Mouse (Mus musculus) Patski (cell line): ENCODE data around the gene Bicra. TPM values are rescaled to one million over a fixed set of nuclear protein-coding genes. Genes with fewer than 3 reads are reported as not detected.
A peak's percentile ranks its signal among the peaks of the same experiment; 100 is the strongest.

ENCODE experiments used
- ATAC-seq: fragments of 100-300 bp; one replicate; pipeline ENCODE4 v1.8.0; 2021
- CTCF ChIA-PET: fragments of 350-600 bp; sonication (Branson Sonifier 250); formaldehyde crosslinking; loops from one replicate; lab custom pipeline; 2022; ENCODE audit warnings: inconsistent platforms; lab: Charles Lee
- POLR2A ChIA-PET: fragments of 350-600 bp; sonication (Branson Sonifier 250); formaldehyde crosslinking; loops from one replicate; lab custom pipeline; 2022; ENCODE audit warnings: antibody characterized with exemption, inconsistent platforms; lab: Charles Lee
- DNase-seq: peaks from one replicate; pipeline ENCODE4 v3.0.0-alpha.2; 2011; ENCODE audit warnings: low read depth, low spot score
- H3K27me3 ChIP-seq: fragments of 371-371 bp; one replicate; pipeline ENCODE4 v1.5.1; 2021
- CTCF ChIP-seq: fragments of 100-300 bp; IDR thresholded peaks from one replicate; pipeline ENCODE4 v1.5.1; 2021
- in situ Hi-C: fragments of 300-500 bp; cut with MboI; formaldehyde crosslinking; loops from 3 replicates; pipeline ENCODE4 v1.11.1; 2018; ENCODE audit warnings: low pct_unique_long_range_greater_than_20kb, mixed read lengths
- polyA plus RNA-seq: library from polyadenylated mRNA; unstranded; gene quantifications from one replicate; pipeline ENCODE4 v1.2.3, GENCODE M21; 2021

Gene Bicra
- polyA plus RNA-seq, 1 experiment from 2014 or later = 10.8 TPM

DNA sequence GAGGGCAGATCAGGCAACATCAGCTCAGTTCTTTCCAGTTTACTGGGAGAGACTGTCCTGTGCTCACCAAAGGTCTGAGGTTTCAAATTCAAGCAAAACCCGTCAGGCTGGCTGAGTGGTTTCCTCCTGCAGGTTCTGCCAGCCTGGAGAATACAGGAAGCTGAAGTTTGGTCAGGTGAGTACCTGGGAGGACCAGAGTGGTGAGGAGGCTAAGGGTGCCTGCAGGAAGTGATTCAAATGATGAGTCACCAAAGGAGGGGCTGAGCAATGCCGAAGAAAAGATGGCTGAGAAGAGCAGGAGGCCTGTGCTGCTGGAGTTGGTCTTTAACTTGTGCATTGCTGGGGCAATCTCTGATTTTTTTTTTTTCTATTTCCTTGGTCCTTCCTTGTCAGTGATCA is 9.4 kb upstream of the Bicra start:
- POLR2A ChIA-PET = no interaction called here
- ATAC-seq = no peak
- no peak for DNase-seq
- TF ChIP-seq CTCF = no peak
- H3K27me3 ChIP-seq = peaks cover 16% of the 10 kb centered on the region
- in situ Hi-C loops = no loop called here
- CTCF ChIA-PET = interaction anchor here (1.0 to 1.4 kb wide), 4 partner anchors 8 to 100 kb away, joined by 3 to 5 read pairs (median 3); no protein-coding TSS in a partner anchor

DNA sequence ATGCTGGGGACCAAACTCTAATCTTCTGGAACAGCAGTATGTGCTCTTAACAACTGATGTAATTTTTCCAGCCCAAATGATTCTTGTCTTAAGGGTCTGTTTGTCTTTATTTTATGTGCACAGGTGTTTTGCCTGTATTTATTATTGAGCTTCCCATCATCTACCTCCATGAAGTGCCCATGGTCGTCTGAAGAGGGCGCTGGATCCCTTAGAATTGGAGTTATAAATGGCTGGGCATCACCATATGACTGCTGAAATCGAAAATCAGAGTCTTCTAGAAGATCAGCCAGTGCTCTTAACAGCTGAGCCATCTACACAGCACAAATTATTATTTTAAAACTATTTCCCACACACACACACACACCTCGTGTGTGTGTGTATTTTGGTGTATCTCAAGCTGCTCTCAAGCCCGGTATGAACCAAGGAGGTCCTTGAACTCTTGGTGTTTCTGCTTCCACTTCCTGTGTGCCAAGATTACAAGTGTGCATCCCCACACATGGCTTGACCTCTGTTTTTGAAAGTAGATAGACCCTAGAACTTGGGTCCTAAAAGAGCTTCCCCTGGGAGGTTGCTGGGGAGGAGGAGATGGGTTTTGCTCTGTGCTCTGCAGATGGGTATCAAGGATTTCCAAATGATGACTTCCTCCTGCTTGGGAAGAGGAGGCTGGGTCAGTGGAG is 8.9 kb upstream of the Bicra start:
- ChIA-PET CTCF (interaction anchor here (0.7 to 1.4 kb wide), 6 partner anchors 8 to 100 kb away, joined by 3 to 5 read pairs (median 4); partner anchors contain the start of gene Napa), POLR2A (interaction anchor here (0.6 kb wide), 1 partner anchor 114 kb away, joined by 5 read pairs; no protein-coding TSS in a partner anchor)
- TF ChIP-seq CTCF = no peak
- in situ Hi-C loops = no loop called here
- DNase-seq = no peak
- peaks cover 16% of the 10 kb centered on the region for H3K27me3 ChIP-seq
- ATAC-seq = no peak

DNA sequence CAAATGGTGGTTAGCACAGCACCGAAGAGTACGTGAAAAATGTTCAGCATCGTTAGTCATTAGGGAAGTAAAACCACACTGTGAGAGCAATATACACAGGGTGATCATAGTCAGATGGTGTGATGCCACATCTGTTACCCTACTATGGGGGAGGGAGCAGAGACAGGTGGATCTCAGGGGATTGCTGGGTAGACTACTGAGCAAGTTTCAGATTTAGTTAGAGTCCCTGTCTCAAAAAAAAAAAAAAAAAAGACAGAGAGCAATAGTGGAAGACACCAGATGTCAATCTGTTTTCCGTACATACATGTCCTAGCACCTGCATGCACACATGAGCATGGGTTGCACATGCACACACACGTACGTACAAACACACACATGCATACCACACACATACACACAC is 7.9 kb upstream of the Bicra start:
- ChIA-PET POLR2A (no interaction called here), CTCF (interaction anchor here (1.0 to 1.4 kb wide), 2 partner anchors 9 to 42 kb away, joined by 4 to 5 read pairs; partner anchors contain the start of gene Napa)
- ATAC-seq (no peak), DNase-seq (no peak)
- TF ChIP-seq CTCF = no peak
- peaks cover 11% of the 10 kb centered on the region for H3K27me3 ChIP-seq
- in situ Hi-C loops = no loop called here

DNA sequence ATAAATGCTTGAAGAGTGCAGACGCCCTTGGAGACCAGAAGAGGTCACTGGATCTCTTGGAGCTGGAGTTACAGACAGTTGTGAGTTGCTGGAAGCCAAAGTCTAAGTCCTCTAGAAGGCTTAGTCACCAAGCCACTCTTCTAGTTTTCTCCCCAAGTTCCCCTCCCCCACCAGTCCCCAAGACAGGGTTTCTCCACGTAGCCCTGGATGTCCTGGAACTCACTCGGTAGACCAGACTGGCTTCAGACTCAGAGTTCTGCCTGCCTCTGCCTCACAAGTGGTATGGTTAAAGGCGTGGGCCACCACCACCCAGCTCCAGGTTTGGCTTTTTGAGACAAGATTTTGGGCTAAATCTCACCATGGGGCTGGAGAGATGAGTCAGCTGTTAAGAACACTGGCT is 7.2 kb upstream of the Bicra start:
- ChIA-PET POLR2A (interaction anchor here (0.9 kb wide), 1 partner anchor 72 kb away, joined by 3 read pairs; no protein-coding TSS in a partner anchor), CTCF (interaction anchor here (0.7 to 1.6 kb wide), 2 partner anchors 21 to 43 kb away, joined by 3 read pairs; no protein-coding TSS in a partner anchor)
- peaks cover 4% of the 10 kb centered on the region for H3K27me3 ChIP-seq
- no peak for ATAC-seq
- DNase-seq = no peak
- in situ Hi-C loops = no loop called here
- no peak for TF ChIP-seq CTCF

DNA sequence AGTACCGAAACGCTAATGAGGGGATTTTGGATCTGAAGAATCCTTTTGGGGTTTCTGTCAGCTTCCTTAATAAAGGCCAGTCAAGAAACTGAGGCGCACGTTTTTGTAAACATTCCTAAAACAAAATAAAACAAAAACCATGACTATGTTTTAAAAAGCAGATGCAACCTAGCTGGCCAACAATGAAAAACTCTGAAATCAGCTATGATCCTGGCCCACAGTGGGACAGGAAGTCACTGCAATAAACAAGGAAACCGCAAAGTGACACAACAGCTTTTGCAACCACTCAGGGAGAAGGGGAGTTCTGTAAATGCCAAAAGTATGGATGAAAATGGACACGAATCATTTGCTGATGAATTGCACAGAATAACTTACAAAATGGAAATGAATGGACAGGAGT is 5.4 kb upstream of the Bicra start:
- DNase-seq = no peak
- TF ChIP-seq CTCF = no peak
- in situ Hi-C loops = no loop called here
- POLR2A ChIA-PET = interaction anchor here (0.5 to 1.5 kb wide), 2 partner anchors 9 to 45 kb away, joined by 4 to 9 read pairs; partner anchors contain the start of gene Napa
- no peaks in the 10 kb centered on the region for H3K27me3 ChIP-seq
- ATAC-seq = no peak
- CTCF ChIA-PET = interaction anchor here (0.7 to 5.6 kb wide), 8 partner anchors 9 to 80 kb away, joined by 3 to 84 read pairs (median 3); partner anchors contain the start of gene Napa

DNA sequence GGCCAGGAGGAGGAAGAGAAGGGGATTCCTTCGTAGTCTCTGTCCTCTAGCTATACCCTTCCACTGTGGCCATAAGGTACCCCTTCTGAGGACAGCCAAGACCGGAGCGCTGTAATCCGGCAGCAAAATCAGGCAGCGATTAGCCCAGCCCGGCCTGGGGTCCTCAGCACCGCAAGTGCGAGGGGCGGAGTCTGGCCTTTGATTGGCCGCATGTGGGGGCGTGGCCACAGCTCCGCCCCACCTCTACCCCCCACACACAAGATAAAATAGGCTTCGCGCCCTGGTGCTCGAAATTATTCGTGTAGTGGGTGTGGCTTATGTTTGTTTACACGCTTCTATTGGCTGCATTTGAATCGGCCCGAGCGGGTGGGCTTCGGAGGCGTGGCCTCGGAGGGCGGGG is 5.0 kb upstream of the Bicra start:
- peak; percentile 73 for DNase-seq

DNA sequence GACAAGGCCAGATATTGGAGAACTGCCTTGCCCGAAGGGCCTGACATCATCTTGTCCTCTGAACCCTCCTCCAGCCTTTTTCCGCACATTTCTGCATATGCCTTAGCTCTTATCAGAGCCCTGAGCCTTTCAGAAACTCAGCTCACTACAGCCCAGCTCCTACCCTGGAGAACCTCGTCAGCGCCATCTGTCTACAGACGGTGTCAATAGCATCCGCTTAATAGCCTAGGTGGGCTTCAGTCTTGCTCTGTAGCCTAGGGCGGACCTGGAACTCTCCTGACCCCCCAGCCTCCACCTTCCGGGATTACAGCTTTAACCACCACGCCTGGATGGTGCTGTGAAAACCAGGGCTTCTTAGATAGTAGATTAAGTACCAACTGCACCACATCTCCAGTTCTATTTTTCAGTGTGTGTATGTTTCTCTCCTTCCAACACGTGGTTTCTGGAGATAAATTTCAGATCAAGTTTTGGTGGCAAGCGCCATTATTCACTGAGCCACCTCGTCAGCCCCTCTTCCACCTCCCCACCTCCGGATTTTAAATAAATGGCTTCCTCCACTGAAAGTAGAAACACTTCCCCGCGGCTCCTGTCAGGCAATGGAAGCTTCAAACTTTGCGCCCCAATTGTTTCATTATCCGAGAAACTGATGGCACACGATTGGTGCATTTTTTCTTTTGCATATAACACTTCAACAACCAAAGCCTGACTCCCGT is 4.3 kb upstream of the Bicra start:
- in situ Hi-C loops = no loop called here
- TF ChIP-seq CTCF = no peak
- POLR2A ChIA-PET = interaction anchor here (0.5 to 1.5 kb wide), 4 partner anchors 46 to 139 kb away, joined by 3 to 4 read pairs (median 4); partner anchors contain the start of genes Ehd2 and Napa
- DNase-seq = no peak
- CTCF ChIA-PET = interaction anchor here (0.6 to 5.6 kb wide), 21 partner anchors 10 to 142 kb away, joined by 3 to 84 read pairs (median 3); partner anchors contain the start of gene Napa
- peak; percentile 24 for ATAC-seq
- no peaks in the 10 kb centered on the region for H3K27me3 ChIP-seq

More for the DNA sequence above, 5.0 kb upstream of the Bicra start:
- ChIA-PET POLR2A (interaction anchor here (0.5 to 1.5 kb wide), 3 partner anchors 9 to 91 kb away, joined by 3 to 9 read pairs (median 4); partner anchors contain the start of gene Napa), CTCF (interaction anchor here (0.7 to 5.6 kb wide), 14 partner anchors 9 to 102 kb away, joined by 3 to 84 read pairs (median 4); partner anchors contain the start of gene Napa)
- no peaks in the 10 kb centered on the region for H3K27me3 ChIP-seq
- in situ Hi-C loops = no loop called here
- TF ChIP-seq CTCF = no peak
- ATAC-seq = peak; percentile 49

DNA sequence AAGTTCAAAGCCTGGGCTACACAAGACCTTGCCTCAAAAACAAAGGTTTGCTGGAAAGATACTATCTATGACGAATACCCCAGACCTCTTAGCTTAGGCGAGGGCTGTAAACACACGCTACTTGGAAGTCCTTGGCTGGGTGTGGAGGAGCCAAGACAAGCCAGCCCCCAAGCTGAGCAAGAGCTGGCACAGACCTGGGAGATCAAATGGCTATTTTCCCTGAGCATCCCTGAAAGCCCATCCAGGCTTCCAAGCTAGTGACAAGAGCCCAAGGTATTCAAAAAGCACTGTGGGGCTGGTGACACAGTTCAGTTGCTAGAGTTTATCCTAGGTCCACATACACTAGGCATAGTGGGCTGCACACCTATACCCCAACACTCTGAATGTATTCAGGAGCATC is 2.9 kb upstream of the Bicra start:
- DNase-seq (no peak), ATAC-seq (no peak)
- in situ Hi-C loops = no loop called here
- TF ChIP-seq CTCF = no peak
- CTCF ChIA-PET = interaction anchor here (1.4 to 5.6 kb wide), 5 partner anchors 8 to 119 kb away, joined by 3 to 84 read pairs (median 7); no protein-coding TSS in a partner anchor
- POLR2A ChIA-PET = no interaction called here
- H3K27me3 ChIP-seq = no peaks in the 10 kb centered on the region

DNA sequence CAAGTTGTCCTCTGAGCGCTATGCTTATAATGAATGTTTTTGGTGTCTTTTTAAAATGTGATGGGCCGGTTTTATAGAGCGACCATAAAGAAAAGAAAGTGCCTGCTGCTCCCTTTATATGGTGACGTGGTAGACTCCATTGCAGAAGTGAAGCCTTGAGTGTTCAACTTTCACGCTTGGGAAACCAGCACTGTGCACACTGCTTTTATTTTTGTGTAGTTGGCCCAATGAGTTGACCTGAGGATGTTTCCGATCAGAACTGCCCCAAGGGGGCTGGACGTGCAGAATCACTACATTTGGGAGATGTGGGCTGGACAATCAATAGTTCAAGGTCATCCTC is 1.8 kb upstream of the Bicra start:
- no peak for DNase-seq
- TF ChIP-seq CTCF = no peak
- in situ Hi-C loops = loop anchor here (5.0 kb wide), 1 partner anchor 67 kb away; no protein-coding TSS in a partner anchor
- ATAC-seq = no peak
- H3K27me3 ChIP-seq = no peaks in the 10 kb centered on the region
- CTCF ChIA-PET = interaction anchor here (5.6 kb wide), 1 partner anchor 65 kb away, joined by 84 read pairs; no protein-coding TSS in a partner anchor
- POLR2A ChIA-PET = no interaction called here
